Mouse (Mus musculus) stomach, embryonic 16.5 days (tissue): ENCODE results near the gene Syne3. TPM values are rescaled to one million over a fixed set of nuclear protein-coding genes. Genes with fewer than 3 reads are reported as not detected.

Experiments used
- ATAC-seq: fragments of 200-750 bp; cut with Nextera tagmentation; 2 replicates; pipeline ENCODE4 v1.8.0; 2017; ENCODE audit warnings: moderate number of reproducible peaks, moderate TSS enrichment; ENCODE audit not compliant: insufficient read depth, low FRiP score
- H3K27ac ChIP-seq: fragments of 300-500 bp; sonication (generic); 2 replicates; pipeline ENCODE4 v1.5.1; 2014; ENCODE audit warnings: low read length
- H3K27me3 ChIP-seq: fragments of 300-500 bp; sonication (generic); 2 replicates; pipeline ENCODE4 v1.6.1; 2014; ENCODE audit warnings: low read length, control low read depth, mixed read lengths; ENCODE audit not compliant: control insufficient read depth, insufficient read depth
- H3K36me3 ChIP-seq: fragments of 300-500 bp; sonication (generic); 2 replicates; pipeline ENCODE4 v1.6.1; 2014; ENCODE audit warnings: low read length; ENCODE audit not compliant: control insufficient read depth, insufficient read depth
- H3K4me1 ChIP-seq: fragments of 300-500 bp; sonication (generic); 2 replicates; pipeline ENCODE4 v1.6.1; 2014; ENCODE audit warnings: low read length, control low read depth, mixed read lengths; ENCODE audit not compliant: control insufficient read depth, insufficient read depth
- H3K4me2 ChIP-seq: fragments of 300-500 bp; sonication (generic); 2 replicates; pipeline ENCODE4 v1.6.1; 2014; ENCODE audit warnings: low read depth, low read length, mixed read lengths
- H3K4me3 ChIP-seq: fragments of 300-500 bp; sonication (generic); replicated peaks from 2 replicates; pipeline ENCODE4 v1.5.1; 2014; ENCODE audit warnings: mild to moderate bottlenecking, low read length
- H3K9ac ChIP-seq: fragments of 300-500 bp; sonication (generic); 2 replicates; pipeline ENCODE4 v1.6.1; 2014; ENCODE audit warnings: low read length
- H3K9me3 ChIP-seq: fragments of 300-500 bp; sonication (generic); replicated peaks from 2 replicates; pipeline ENCODE4 v1.6.1; 2016; ENCODE audit warnings: low read length, control low read depth; ENCODE audit not compliant: control insufficient read depth
- WGBS: fragments of 180-500 bp; shearing (Covaris S2); extraction: QIAGEN DNeasy Blood & Tissue Kit; methylation state at CpG from one replicate; pipeline ENCODE4 v1.1.7; 2014; 5-methylcytosine and 5-hydroxymethylcytosine counted together
- polyA plus RNA-seq: library from polyadenylated mRNA; unstranded; fragments of >200 nt; fragmentation: Nextera tagmentation; extraction: Ambion mirVana; gene quantifications from 2 replicates; pipeline ENCODE4 v1.2.1, GENCODE M21; 2015

The Syne3 gene
- polyA plus RNA-seq, 1 experiment from 2014 or later: 0.81 TPM

GRCm38 (mm10) chr12:104986781-104987180 is 22.8 kb downstream of the Syne3 start:
- Histone ChIP-seq H3K27me3 (no peaks in the 10 kb centered on the region), H3K36me3 (no peaks in the 10 kb centered on the region), H3K9ac (no peak overlapping the region), H3K27ac (no peak overlapping the region), H3K4me2 (no peak overlapping the region), H3K4me1 (no peaks in the 10 kb centered on the region; the same call in 1 of the 2 replicates), H3K9me3 (no peaks in the 10 kb centered on the region), H3K4me3 (no peak overlapping the region)
- no peak for ATAC-seq
- WGBS: 88% methylated on average over 9 of the region's 9 CpGs

- H3K27me3 ChIP-seq: no peaks in the 10 kb centered on the region
- no peaks in the 10 kb centered on the region for H3K36me3 ChIP-seq
- 83% methylated on average over 2 of the region's 2 CpGs for WGBS
- no peak overlapping the region for H3K4me2 ChIP-seq
- no peak overlapping the region for H3K4me3 ChIP-seq
- no peak overlapping the region for H3K9ac ChIP-seq
- no peak overlapping the region for H3K27ac ChIP-seq
- no peaks in the 10 kb centered on the region for H3K9me3 ChIP-seq
- ATAC-seq: no peak
- H3K4me1 ChIP-seq: no peaks in the 10 kb centered on the region; the same call in 1 of the 2 replicates
Measured at GRCm38 (mm10) chr12:104986001-104986400, 23.6 kb downstream of the Syne3 start.

- H3K27me3 ChIP-seq: no peaks in the 10 kb centered on the region
- no peak overlapping the region for H3K4me3 ChIP-seq
- H3K36me3 ChIP-seq: no peaks in the 10 kb centered on the region
- no peaks in the 10 kb centered on the region for H3K9me3 ChIP-seq
- no peak overlapping the region for H3K9ac ChIP-seq
- ATAC-seq: no peak
- WGBS: 78% methylated on average over 5 of the region's 5 CpGs
- H3K4me1 ChIP-seq: no peaks in the 10 kb centered on the region; the same call in 1 of the 2 replicates
- no peak overlapping the region for H3K4me2 ChIP-seq
- no peak overlapping the region for H3K27ac ChIP-seq
Measured at GRCm38 (mm10) chr12:104985088-104985487, 24.5 kb downstream of the Syne3 start.

DNA sequence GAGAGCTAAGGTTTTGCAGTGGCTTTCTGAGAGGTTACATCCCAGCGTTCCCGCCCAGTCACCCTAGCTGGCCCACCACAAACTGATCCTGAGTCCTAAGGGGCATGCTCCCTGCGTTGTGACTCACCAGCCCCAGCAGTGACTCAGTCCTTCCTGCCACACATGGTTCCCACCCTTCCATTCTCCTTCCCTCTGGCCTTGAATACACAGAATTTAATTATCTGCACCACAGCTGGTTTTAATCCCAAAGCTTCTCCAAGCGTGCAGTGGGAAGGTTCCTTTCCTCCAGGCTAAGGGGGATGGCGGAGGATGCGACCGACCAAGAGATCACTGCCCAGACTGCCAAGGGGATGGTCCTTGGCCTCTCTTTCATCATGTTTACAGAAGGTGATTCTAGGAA is 26.1 kb downstream of the Syne3 start:
- no peaks in the 10 kb centered on the region for H3K27me3 ChIP-seq
- no peak overlapping the region for H3K9ac ChIP-seq
- no peak overlapping the region for H3K4me3 ChIP-seq
- no peaks in the 10 kb centered on the region for H3K9me3 ChIP-seq
- H3K36me3 ChIP-seq: no peaks in the 10 kb centered on the region
- peak; percentile 58; the same call in 1 of the 2 replicates for ATAC-seq
- H3K4me1 ChIP-seq: peaks cover 6% of the 10 kb centered on the region
- 44% methylated on average over 7 of the region's 7 CpGs for WGBS
- no peak overlapping the region for H3K4me2 ChIP-seq
- no peak overlapping the region for H3K27ac ChIP-seq

- Histone ChIP-seq H3K4me1 (peaks cover 9% of the 10 kb centered on the region), H3K4me2 (peak overlapping the region; percentile 8; the same call in 1 of the 2 replicates), H3K9me3 (0 out of 2 replicates have a peak, but pooled peaks cover 6% of the 10 kb centered on the region), H3K27me3 (no peaks in the 10 kb centered on the region), H3K4me3 (no peak overlapping the region), H3K27ac (0 out of 2 replicates have a peak overlapping the region, but pooled peaks have one; percentile 12), H3K36me3 (no peaks in the 10 kb centered on the region), H3K9ac (no peak overlapping the region)
- WGBS: 69% methylated on average over 22 of the region's 22 CpGs
- ATAC-seq: no peak
Measured at GRCm38 (mm10) chr12:104978943-104979723, 30.5 kb downstream of the Syne3 start.

DNA sequence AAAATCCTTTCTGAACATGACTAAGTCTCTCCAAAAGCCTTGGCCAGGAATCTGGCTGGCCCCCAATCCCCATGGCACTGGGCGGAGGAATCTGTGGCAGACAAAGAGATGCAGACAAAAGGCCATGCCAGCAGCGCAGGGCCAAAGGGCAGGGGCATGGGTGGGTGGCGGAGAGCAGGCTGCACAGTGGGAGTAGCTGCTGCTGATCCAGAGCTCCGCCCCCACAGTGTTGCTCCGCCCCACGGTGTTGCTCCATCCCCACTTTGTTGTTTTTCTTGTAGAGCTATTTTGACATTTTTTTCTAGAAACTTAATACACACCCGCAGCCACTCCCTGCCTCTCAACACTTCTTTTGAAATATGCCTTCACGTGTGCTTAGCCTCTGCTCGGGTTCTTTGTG is 31.2 kb downstream of the Syne3 start:
- WGBS: 19% methylated on average over 9 of the region's 9 CpGs
- Histone ChIP-seq H3K4me1 (peaks cover 9% of the 10 kb centered on the region), H3K9me3 (0 out of 2 replicates have a peak, but pooled peaks cover 6% of the 10 kb centered on the region), H3K36me3 (no peaks in the 10 kb centered on the region), H3K27me3 (no peaks in the 10 kb centered on the region), H3K9ac (no peak overlapping the region), H3K4me3 (no peak overlapping the region), H3K27ac (0 out of 2 replicates have a peak overlapping the region, but pooled peaks have one; percentile 12), H3K4me2 (peak overlapping the region; percentile 8)
- no peak for ATAC-seq

DNA sequence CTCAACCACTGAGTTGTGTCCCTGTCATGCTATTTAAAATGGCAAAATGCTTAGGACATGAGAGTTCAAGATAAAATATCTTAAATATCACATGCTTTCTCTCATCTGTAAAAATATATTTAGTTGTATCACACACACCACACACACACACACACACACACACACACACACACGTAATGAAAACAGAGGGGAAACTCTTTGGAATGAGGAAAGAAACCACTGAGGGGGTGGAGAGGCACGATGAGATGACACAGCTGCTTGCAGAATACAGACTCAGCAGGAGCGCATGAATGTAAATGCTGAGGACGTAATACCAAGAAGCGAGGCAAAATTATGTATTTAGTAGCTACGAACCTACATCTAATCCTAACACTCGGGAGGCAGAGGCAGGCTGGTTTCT is 32.7 kb downstream of the Syne3 start:
- H3K9ac ChIP-seq: no peak overlapping the region
- 0 out of 2 replicates have a peak, but pooled peaks cover 6% of the 10 kb centered on the region for H3K9me3 ChIP-seq
- WGBS: 57% methylated on average over 7 of the region's 7 CpGs
- H3K36me3 ChIP-seq: no peaks in the 10 kb centered on the region
- no peak overlapping the region for H3K27ac ChIP-seq
- H3K4me3 ChIP-seq: no peak overlapping the region
- H3K4me1 ChIP-seq: peaks cover 9% of the 10 kb centered on the region; the same call in 1 of the 2 replicates
- H3K27me3 ChIP-seq: no peaks in the 10 kb centered on the region
- no peak for ATAC-seq
- no peak overlapping the region for H3K4me2 ChIP-seq

DNA sequence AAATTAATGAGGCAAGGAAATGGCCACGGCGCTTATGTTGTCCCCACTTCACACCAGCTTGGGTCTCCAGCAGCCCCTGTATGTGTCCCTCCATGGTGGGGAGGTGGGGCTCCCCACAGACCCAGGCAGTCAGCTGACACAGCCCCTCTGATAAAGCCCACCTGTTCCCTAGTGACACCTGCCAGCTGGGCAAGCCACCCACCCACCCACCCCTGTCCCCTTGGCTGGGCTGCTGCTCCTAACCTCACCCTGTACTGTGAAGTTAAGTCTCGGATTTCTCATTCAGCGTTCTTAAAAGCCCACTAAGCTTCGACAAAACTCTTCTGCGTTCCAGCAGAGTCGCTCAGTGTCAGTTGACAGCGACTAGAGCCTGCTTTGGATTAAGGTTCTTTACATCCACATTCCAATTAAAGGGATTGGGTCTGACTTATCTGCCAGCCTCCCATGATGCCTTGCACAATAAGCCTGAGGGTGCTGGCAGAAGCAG is 33.2 kb downstream of the Syne3 start:
- Histone ChIP-seq H3K9me3 (0 out of 2 replicates have a peak, but pooled peaks cover 6% of the 10 kb centered on the region), H3K4me2 (no peak overlapping the region), H3K27me3 (no peaks in the 10 kb centered on the region), H3K9ac (no peak overlapping the region), H3K4me3 (no peak overlapping the region), H3K36me3 (no peaks in the 10 kb centered on the region), H3K4me1 (peaks cover 9% of the 10 kb centered on the region; the same call in 1 of the 2 replicates), H3K27ac (no peak overlapping the region)
- WGBS: 54% methylated on average over 8 of the region's 8 CpGs
- no peak for ATAC-seq

DNA sequence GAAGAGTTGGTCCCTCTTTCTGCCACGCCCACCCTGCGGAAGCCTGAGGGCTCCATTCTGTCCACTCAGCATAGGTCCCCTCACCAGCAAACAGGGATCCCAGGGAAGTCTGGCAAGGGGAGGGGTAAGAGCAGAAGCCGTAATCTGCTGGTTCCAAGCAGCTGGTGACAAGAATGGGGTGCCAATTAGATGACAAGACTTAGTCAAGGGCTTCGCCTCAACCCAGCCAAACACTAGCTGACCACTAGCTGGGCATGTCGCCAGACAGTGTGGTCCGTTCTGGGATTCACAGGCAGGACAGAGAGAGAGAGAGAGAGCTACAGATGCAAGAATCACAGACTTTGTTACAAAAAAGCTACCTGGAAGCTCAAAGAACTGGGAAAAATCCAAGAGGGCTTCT is 36.7 kb downstream of the Syne3 start:
- WGBS: 73% methylated on average over 6 of the region's 6 CpGs
- no peak for ATAC-seq
- Histone ChIP-seq H3K9ac (no peak overlapping the region), H3K4me1 (no peaks in the 10 kb centered on the region), H3K4me2 (no peak overlapping the region), H3K9me3 (0 out of 2 replicates have a peak, but pooled peaks cover 6% of the 10 kb centered on the region), H3K27me3 (no peaks in the 10 kb centered on the region), H3K4me3 (no peak overlapping the region), H3K27ac (no peak overlapping the region), H3K36me3 (no peaks in the 10 kb centered on the region)
